Mouse (Mus musculus) splenic B cell, adult 2 months (primary cell): ENCODE data around the gene Cd164.

ENCODE experiments used
- DNase-seq: peaks from one replicate; pipeline ENCODE4 v3.0.0-alpha.2; 2011; ENCODE audit warnings: low read depth, low spot score
- H3K27me3 ChIP-seq: 2 replicates; pipeline ENCODE4 v1.6.1; 2012; ENCODE audit warnings: mild to moderate bottlenecking, low read length, moderate library complexity, mixed read lengths; ENCODE audit not compliant: control insufficient read depth, poor library complexity, insufficient read depth, severe bottlenecking
- H3K36me3 ChIP-seq: 2 replicates; pipeline ENCODE4 v1.6.1; 2012; ENCODE audit warnings: mild to moderate bottlenecking, low read length, moderate library complexity, mixed read lengths; ENCODE audit not compliant: control insufficient read depth, poor library complexity, insufficient read depth, severe bottlenecking

Gene Cd164

DNA sequence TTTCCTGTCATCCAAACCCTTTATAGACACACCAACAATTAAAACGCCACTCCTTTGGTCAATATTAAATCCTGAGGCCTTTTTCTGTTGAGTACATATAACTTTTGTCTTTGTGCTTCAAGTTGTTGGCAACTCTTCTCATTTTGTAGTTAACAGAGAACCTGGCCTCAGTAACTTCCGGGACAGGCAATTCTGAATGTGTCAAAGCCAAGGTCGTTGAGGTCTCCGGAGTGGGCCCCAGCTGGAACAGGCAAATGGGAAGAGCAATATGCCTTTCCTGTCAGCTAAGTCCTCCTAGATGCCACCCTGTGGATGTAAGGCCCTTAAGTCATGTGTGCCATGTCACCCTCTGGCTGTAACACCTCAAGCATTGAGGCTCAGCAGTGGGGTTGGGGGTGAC is 61.2 kb downstream of the Cd164 start:
- DNase-seq = no peak
- H3K27me3 ChIP-seq = no peaks in the 10 kb centered on the region
- H3K36me3 ChIP-seq = no peaks in the 10 kb centered on the region
